Mouse (Mus musculus) kidney, postnatal 14 days (tissue): ENCODE results near the gene Ms4a4d.
"Not testable (repeated sequence)": the region's sequence is repeated elsewhere in the genome, so short reads cannot be mapped to it uniquely, and the experiment has no call there.

Experiments used
- DNase-seq: peaks from one replicate; pipeline ENCODE4 v3.0.0; 2022; ENCODE audit warnings: mixed read lengths

Gene Ms4a4d

GRCm38 (mm10) chr19:11536593-11536992 is at the start of gene Ms4a4d:
Gene Ms4a4d, plus strand, starts transcription at chr19:11536801.
- peak; percentile 7 for DNase-seq

GRCm38 (mm10) chr19:11491406-11492189 is 45.0 kb upstream of the Ms4a4d start:
- DNase-seq = no peak

DNA sequence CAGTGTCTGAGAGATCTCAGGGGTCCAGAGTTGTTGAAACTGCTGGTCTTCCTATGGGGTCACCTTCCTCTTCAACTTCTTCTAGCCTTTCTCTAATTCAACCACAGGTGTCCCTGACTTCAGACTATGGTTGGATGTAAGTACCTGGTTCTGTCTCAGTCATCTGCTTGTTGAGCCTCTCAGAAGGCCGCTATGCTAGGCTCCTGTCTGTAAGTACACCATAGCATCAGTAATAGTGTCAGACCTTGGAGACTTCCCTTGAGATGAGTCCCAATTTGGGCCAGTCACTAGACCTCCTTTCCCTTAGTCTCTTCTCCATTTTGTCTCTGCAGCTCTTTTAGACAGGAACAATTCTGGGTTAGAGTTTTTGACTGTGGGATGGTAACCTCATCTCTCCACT is 43.9 kb upstream of the Ms4a4d start:
- no peak for DNase-seq

DNA sequence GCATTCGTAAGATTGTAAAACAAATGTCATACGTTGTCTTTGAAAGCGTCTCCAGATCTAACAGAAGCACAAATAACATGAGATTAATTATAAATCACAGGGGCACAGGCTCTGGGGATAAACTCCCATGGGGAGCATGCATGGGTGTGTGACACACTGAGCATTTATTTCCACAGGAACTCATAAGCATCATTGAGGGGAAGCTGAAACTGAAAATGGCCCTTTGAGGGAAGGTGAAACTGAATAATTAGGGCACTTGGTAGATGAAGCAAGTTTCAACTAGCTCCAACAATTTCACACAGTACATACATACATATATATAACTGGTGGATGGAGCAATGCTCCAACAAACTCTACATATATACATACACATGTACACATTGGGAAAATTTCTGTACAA is 42.1 kb upstream of the Ms4a4d start:
- DNase-seq = no peak

- DNase-seq = no peak
These were observed 40.2 kb upstream of the Ms4a4d start for GRCm38 (mm10) chr19:11496361-11496760.

DNA sequence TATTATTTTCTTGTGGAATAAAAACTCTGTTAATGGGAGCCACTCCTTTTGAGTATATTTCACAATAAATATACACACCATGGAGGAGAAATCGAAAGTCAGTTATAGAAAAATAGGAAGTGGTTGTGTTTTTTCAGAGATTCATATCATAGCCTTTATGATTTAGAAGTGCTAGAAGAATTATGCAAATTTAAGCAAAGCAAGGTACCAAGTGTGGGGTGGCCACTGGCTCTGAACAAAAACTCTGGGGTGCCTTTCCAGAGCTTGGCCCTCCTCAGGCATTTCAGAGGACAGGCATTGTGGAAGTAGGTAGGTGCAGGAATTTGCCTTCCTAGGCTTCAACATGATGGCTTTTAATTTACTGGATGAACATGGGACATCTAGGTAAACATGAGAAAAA is 39.3 kb upstream of the Ms4a4d start:
- not testable (repeated sequence) for DNase-seq

GRCm38 (mm10) chr19:11500796-11501195 is 35.8 kb upstream of the Ms4a4d start:
- DNase-seq = no peak

- no peak for DNase-seq
These were observed 35.3 kb upstream of the Ms4a4d start for GRCm38 (mm10) chr19:11501326-11501725.

- DNase-seq = no peak
These were observed 31.7 kb upstream of the Ms4a4d start for GRCm38 (mm10) chr19:11504857-11505256.

- DNase-seq = no peak
These were observed 23.1 kb upstream of the Ms4a4d start for GRCm38 (mm10) chr19:11513458-11513857.

DNA sequence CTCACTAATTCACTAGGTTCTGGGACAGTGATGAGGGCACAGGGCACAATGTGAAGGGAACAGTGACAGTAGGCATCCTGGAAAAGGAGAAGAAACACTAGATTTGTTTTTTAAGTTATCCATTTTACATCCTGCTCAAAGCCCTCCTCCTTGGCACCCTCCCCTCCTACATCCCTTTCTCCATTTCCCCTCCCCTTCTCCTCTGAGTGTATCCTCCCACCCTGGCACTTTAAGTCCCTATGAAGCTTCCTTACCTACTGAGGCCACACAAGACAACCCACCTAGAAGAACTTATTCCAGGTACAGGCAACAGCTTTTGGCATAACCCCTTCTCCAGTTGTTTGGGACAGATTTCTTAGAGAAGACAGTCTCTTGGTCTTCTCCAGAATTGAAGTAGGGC is 20.4 kb upstream of the Ms4a4d start, which contains the start of gene Ms4a6b:
TSS of gene Ms4a6b (plus strand) at position 267 of the 400 bp plus-strand sequence.
- no peak for DNase-seq

DNA sequence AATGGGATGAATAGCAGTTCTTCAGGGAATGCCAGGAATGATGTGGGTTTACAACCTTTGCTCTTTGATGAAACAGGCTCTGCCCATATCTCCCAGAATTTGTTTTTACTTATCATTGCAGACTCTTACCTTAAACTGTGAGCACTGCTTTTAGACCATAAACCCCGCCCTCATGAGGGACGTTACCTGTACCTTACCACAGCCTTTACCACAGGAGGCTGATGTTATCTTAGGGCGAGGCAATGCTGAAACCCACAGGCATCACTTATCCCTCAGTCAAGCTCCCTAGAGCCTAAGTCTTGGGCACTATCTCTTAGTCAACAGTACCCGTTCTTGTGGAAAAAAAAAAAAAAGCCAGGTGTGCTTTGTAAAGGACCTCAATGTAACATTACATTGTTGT is 19.8 kb upstream of the Ms4a4d start:
- DNase-seq = no peak

DNA sequence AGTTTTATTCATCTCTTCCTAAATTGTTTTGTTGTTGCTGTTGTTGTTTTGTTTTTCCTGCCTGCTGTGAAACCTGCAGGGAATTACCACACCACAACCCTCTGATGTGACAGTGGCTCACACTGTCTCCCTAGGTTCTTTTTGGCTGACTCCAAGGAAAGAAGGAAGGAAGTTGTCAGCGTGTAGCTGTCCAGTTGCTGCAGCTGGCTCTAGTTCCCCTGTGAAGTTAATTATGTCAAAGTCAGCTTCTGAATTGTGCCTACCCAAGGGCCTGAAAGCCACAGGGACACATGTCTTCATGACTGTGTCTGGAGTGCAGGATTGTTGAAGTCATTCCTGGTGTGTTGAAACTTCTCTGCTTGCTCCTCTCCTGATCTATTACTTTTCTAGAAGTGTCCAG is 19.2 kb upstream of the Ms4a4d start:
- DNase-seq = not testable (repeated sequence)

DNA sequence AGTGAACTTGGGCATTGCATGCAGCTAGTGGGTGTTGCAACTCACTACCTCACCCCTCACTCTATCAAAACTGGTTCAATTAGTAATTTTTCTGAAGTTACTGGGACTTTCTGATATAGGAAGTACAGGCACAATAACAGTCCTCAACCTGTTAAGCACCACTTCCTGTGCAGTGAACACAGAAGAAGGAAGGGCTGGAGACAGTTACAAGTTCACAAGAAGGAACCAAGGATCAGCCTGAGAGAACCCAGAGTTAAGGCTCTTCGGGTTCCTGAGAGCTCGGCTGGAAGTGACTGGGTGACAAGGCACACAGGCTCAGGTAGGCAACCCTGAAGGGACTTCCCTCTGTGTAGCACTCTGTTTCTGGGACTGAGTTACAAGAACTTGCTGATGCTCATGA is 18.2 kb upstream of the Ms4a4d start:
- not testable (repeated sequence) for DNase-seq

DNA sequence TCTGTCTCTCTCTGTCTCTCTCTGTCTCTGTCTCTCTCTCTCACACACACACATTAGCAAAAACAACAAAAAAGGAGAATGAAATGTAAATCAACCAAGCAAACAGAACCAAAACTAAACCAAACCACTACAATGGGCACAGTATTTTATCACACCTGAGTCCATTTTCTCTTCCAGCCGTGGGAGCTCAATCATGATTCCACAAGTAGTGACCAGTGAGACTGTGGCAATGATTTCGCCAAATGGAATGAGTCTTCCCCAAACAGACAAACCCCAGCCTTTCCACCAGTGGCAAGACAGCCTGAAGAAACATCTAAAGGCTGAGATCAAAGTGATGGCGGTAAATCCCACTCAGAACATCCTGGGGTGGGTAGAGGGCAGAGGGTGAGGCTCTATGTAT is 16.5 kb upstream of the Ms4a4d start:
- no peak for DNase-seq

DNA sequence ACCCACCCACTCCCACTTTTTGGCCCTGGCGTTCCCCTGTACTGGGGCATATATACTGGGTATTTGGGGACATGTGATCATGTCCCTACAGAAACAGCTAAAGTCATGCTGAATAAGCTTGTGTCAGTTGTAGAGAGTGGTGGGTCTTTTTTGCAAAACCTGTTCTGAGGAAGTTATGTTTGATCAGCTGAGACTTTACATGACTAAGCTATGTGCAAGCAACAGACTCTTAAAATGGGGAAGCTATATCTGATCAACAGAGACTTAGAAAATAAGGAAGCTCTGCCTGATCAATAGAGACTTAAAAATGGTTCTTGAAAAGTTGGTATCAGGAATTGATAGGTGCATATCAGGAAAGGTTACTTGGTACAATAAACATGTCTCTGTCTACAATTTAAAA is 3.2 kb upstream of the Ms4a4d start:
- DNase-seq = no peak

DNA sequence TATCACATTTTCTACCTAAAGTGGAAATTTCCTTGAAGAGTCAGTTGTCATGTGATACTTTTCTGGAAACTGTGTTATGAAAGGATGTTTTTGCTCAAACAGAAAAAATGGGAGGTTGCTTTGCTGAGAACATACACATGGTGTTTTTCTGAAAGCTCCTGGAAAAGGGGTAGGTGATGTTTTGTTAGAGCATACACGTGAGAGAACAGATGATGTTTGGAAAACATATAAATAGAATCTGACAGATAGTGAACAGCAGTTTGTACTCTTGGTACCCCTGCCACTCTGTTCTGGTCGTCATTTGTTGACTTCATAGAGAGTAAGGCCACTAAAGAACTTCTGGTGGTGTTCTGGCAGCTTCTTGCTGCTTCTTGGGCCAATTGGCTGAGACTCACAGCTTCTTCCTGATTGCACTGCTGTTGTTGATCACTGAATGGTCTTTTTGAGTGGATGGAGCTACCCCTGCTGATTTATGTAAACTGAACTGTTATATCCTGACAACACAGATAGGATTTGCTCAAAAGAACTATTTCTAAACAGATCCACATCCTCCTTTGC is 2.6 kb upstream of the Ms4a4d start:
- DNase-seq = no peak

GRCm38 (mm10) chr19:11537336-11537735 is 735 bp downstream of the Ms4a4d start:
- no peak for DNase-seq

DNA sequence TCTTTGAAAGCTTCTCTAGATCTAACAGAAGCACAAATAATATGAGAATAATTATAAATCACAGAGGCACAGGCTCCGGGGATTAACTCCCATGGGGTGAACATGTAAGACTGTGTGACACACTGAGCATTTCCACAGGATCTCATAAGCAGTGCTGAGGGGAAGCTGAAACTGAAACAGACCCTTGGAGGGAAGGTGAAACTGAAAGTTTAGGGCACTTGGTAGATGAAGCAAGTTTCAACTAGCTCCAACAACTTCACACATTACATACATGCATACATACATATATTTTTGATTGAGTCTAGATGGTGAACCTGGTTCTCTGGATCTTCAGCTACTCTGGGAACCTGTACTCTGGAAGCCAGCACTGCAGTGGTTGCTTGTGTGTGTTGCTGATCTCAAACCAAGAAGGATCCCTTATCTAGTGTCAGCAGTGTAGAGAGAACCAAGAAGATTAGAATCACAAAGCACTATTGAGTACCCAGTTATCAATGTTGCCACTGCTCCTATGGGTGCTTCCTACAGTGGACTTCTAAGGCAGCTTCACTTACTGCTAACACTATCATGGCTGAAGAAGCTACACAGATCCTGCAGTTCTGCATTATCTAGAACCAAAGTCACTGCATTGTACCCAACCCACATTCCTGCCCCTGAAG is 3.7 kb downstream of the Ms4a4d start:
- not testable (repeated sequence) for DNase-seq

GRCm38 (mm10) chr19:11544383-11544782 is 7.8 kb downstream of the Ms4a4d start:
- DNase-seq = not testable (repeated sequence)

GRCm38 (mm10) chr19:11547911-11548310 is 11.3 kb downstream of the Ms4a4d start:
- DNase-seq = no peak

DNA sequence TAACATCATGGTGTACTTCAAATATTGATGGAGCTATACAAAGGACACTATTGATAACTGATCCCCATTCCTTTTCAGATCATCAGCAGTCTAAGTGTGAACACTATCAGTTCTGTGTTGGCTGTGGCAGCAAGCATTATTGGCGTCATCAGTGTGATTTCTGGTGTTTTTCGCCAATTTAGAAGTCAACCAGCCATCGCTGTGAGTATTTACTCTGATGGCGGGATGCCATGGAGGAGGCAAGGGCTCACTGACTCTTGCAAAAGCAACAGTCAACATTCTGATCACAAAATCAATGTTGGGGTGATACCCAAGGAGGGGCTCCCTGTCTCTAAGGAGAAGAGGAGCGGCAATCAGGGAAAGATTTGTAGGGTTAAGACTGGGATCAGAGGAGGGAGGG is 18.1 kb downstream of the Ms4a4d start:
- no peak for DNase-seq

GRCm38 (mm10) chr19:11559560-11559959 is 23.0 kb downstream of the Ms4a4d start:
- DNase-seq = not testable (repeated sequence)

GRCm38 (mm10) chr19:11574965-11575364 is 38.4 kb downstream of the Ms4a4d start:
- no peak for DNase-seq
